Mouse (Mus musculus): ENCODE measurements around the gene Col7a1. TPM values are rescaled to one million over a fixed set of nuclear protein-coding genes. Genes with fewer than 3 reads are reported as not detected.

The Col7a1 gene
- polyA plus RNA-seq (2012; rRNA removed), result 7.1 and 12.2 TPM in 2 replicates

- H3K4me1 ChIP-seq (ENCODE audit: control insufficient read depth, insufficient read depth, low read length), result no peaks in the 10 kb centered on the region
- WGBS, result 15% methylated on average over 15 of the region's 15 CpGs
- TF ChIP-seq CTCF (IDR thresholded peaks at IDR 0.05; ENCODE audit: insufficient read depth, low read length) (no peak), POLR2A (IDR thresholded peaks at IDR 0.05; ENCODE audit: borderline replicate concordance, extremely low read depth, low read depth, low read length) (no peak)
- no peak for DNase-seq
- no peak within 1 kb of the TSS for H3K4me3 ChIP-seq (replicated peaks; ENCODE audit: extremely low read depth, low read depth, low read length)
Measured at GRCm38 (mm10) chr9:108953081-108953636, at the start of gene Col7a1. TSS of gene Col7a1 (plus strand) at chr9:108953586.

GRCm38 (mm10) chr9:108912308-108912707 is 41.1 kb upstream of the Col7a1 start:
- 62% methylated on average over 6 of the region's 6 CpGs for WGBS
- Histone ChIP-seq H3K4me3 (replicated peaks; ENCODE audit: extremely low read depth, low read depth, low read length) (no peak overlapping the region), H3K4me1 (ENCODE audit: control insufficient read depth, insufficient read depth, low read length) (no peaks in the 10 kb centered on the region)
- TF ChIP-seq CTCF (IDR thresholded peaks at IDR 0.05; ENCODE audit: insufficient read depth, low read length), result no peak
- TF ChIP-seq POLR2A (IDR thresholded peaks at IDR 0.05; ENCODE audit: borderline replicate concordance, extremely low read depth, low read depth, low read length), result no peak
- no peak for DNase-seq

DNA sequence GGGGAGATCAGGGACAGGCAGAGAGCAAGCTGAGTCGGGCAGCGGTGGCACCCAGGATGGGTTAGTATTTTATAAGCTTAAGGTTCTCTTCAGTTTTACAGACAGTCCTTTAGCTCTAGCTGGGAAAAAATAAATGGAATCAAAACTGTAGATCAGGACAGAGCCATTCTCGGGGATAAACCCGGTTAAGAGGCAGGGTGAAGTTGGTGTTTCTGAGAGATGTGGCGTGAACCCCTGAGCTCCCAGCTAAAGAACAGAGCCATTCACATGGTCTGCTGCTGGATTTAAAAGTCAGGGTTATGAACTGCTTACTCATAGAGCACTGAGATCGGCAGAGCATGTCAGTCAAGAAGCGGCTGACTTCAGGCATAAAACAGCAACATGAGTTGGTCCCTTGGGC is 40.2 kb upstream of the Col7a1 start:
- Histone ChIP-seq H3K4me1 (ENCODE audit: control insufficient read depth, insufficient read depth, low read length) (no peaks in the 10 kb centered on the region), H3K4me3 (replicated peaks; ENCODE audit: extremely low read depth, low read depth, low read length) (no peak overlapping the region)
- 89% methylated on average over 7 of the region's 7 CpGs for WGBS
- TF ChIP-seq POLR2A (IDR thresholded peaks at IDR 0.05; ENCODE audit: borderline replicate concordance, extremely low read depth, low read depth, low read length) (no peak), CTCF (IDR thresholded peaks at IDR 0.05; ENCODE audit: insufficient read depth, low read length) (no peak)
- DNase-seq, result no peak

DNA sequence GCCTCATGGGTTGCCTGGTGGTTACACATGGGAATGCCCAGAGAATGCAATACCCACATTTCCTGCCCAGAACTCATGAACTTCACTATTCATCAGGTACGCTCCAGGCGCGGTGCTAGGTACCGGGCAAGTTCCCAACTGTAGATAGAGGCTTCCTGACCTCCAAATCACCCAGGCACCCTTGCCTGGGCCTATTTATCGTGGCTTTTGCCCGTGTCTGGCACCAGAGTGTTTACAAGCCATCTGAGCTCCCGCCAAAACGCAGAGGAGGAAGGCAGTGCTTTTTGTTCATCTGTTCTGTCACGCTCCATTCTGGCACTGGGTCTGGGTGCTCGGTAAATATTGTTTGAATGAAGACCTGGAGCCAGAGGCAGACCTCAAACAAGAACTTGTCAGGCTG is 39.8 kb upstream of the Col7a1 start:
- Histone ChIP-seq H3K4me3 (replicated peaks; ENCODE audit: extremely low read depth, low read depth, low read length) (no peak overlapping the region), H3K4me1 (ENCODE audit: control insufficient read depth, insufficient read depth, low read length) (no peaks in the 10 kb centered on the region)
- DNase-seq, result no peak
- TF ChIP-seq CTCF (IDR thresholded peaks at IDR 0.05; ENCODE audit: insufficient read depth, low read length) (no peak), POLR2A (IDR thresholded peaks at IDR 0.05; ENCODE audit: borderline replicate concordance, extremely low read depth, low read depth, low read length) (no peak)
- 67% methylated on average over 10 of the region's 10 CpGs for WGBS

- Histone ChIP-seq H3K4me1 (ENCODE audit: control insufficient read depth, insufficient read depth, low read length) (no peaks in the 10 kb centered on the region), H3K4me3 (replicated peaks; ENCODE audit: extremely low read depth, low read depth, low read length) (no peak within 1 kb of the TSS)
- TF ChIP-seq CTCF (IDR thresholded peaks at IDR 0.05; ENCODE audit: insufficient read depth, low read length) (no peak), POLR2A (IDR thresholded peaks at IDR 0.05; ENCODE audit: borderline replicate concordance, extremely low read depth, low read depth, low read length) (no peak)
- WGBS, result 60% methylated on average over 6 of the region's 6 CpGs
- no peak for DNase-seq
Measured at GRCm38 (mm10) chr9:108914491-108914890, 38.9 kb upstream of the Col7a1 start, which contains the start of gene Tmem89. TSS of gene Tmem89 (plus strand) at chr9:108914619.

- no peak for DNase-seq
- Histone ChIP-seq H3K4me1 (ENCODE audit: control insufficient read depth, insufficient read depth, low read length) (no peaks in the 10 kb centered on the region), H3K4me3 (replicated peaks; ENCODE audit: extremely low read depth, low read depth, low read length) (no peak overlapping the region)
- no peak for TF ChIP-seq POLR2A (IDR thresholded peaks at IDR 0.05; ENCODE audit: borderline replicate concordance, extremely low read depth, low read depth, low read length)
- no peak for TF ChIP-seq CTCF (IDR thresholded peaks at IDR 0.05; ENCODE audit: insufficient read depth, low read length)
- WGBS, result 53% methylated on average over 8 of the region's 8 CpGs
Measured at GRCm38 (mm10) chr9:108925897-108926296, 27.5 kb upstream of the Col7a1 start.

DNA sequence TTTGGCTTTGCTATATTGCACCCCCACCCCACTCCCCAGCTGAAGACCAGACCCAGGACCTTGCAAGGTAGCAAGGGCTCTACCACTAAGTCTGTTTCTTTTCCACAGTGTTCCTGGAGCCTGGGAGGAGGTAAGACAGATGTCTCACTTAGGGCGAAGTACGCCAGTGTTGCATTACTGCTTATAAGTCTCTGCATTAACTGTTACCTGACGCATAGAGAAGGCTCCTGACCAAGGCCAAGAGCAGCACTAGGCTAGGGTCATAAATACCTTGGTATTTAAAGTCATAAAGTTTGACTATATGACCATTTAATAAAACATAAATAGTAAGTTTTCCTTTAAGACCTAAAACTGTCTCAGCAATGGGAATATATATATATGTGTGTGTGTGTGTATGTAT is 25.0 kb upstream of the Col7a1 start:
- DNase-seq, result no peak
- Histone ChIP-seq H3K4me1 (ENCODE audit: control insufficient read depth, insufficient read depth, low read length) (no peaks in the 10 kb centered on the region), H3K4me3 (replicated peaks; ENCODE audit: extremely low read depth, low read depth, low read length) (no peak overlapping the region)
- WGBS, result 88% methylated on average over 3 of the region's 3 CpGs
- TF ChIP-seq POLR2A (IDR thresholded peaks at IDR 0.05; ENCODE audit: borderline replicate concordance, extremely low read depth, low read depth, low read length) (no peak), CTCF (IDR thresholded peaks at IDR 0.05; ENCODE audit: insufficient read depth, low read length) (no peak)

DNA sequence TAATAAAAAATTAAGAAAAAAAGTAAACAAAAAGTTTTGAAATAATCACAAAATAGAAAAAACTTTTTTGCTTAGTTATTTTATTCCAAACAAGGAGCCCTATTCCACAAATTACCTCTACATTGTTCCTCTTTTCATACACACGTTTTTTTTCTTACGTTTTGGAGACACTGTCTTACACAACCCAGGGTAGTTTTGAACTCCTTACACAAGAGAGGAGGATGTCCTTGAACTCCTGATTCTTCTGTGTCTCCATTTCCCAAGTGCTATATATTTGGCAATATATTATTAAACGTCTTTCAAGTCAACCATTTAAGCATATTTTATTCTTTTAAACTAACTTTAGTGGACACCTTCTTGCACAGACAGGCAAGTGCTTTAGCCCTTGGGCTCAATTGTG is 17.4 kb upstream of the Col7a1 start:
- H3K4me3 ChIP-seq (replicated peaks; ENCODE audit: extremely low read depth, low read depth, low read length), result no peak overlapping the region
- 8% methylated on average over 3 of the region's 3 CpGs for WGBS
- TF ChIP-seq POLR2A (IDR thresholded peaks at IDR 0.05; ENCODE audit: borderline replicate concordance, extremely low read depth, low read depth, low read length) (no peak), CTCF (IDR thresholded peaks at IDR 0.05; ENCODE audit: insufficient read depth, low read length) (no peak)
- H3K4me1 ChIP-seq (ENCODE audit: control insufficient read depth, insufficient read depth, low read length), result peaks cover 6% of the 10 kb centered on the region
- no peak for DNase-seq

- 2% methylated on average over 58 of the region's 58 CpGs for WGBS
- DNase-seq, result peak; percentile 93
- H3K4me1 ChIP-seq (ENCODE audit: control insufficient read depth, insufficient read depth, low read length), result peaks cover 6% of the 10 kb centered on the region
- H3K4me3 ChIP-seq (replicated peaks; ENCODE audit: extremely low read depth, low read depth, low read length), result peak within 1 kb of the TSS; percentile 98
- TF ChIP-seq CTCF (IDR thresholded peaks at IDR 0.05; ENCODE audit: insufficient read depth, low read length), result peak; percentile 94
- peak; percentile 93 for TF ChIP-seq POLR2A (IDR thresholded peaks at IDR 0.05; ENCODE audit: borderline replicate concordance, extremely low read depth, low read depth, low read length)
Measured at GRCm38 (mm10) chr9:108936418-108937364, 16.7 kb upstream of the Col7a1 start, which contains the start of gene Uqcrc1. TSS of gene Uqcrc1 (plus strand) at chr9:108936633.

Measured in lung, adult 2 months (tissue).